Mouse (Mus musculus) hindbrain, embryonic 14.5 days (tissue): ENCODE measurements at regions not wholly inside any gene's neighbourhood (a gene's known extent, or its start where the extent isn't known, plus 50 kb on each side); places are given as distances from the start of the nearest gene placed in this dataset.

ENCODE experiments used
- ATAC-seq: fragments of 200-750 bp; cut with Nextera tagmentation; 2 replicates; pipeline ENCODE4 v1.8.0; 2017; ENCODE audit warnings: moderate number of reproducible peaks, mild to moderate bottlenecking, moderate TSS enrichment, moderate library complexity; ENCODE audit not compliant: low FRiP score
- DNase-seq: peaks from one replicate; pipeline ENCODE4 v3.0.0-alpha.2; 2015; ENCODE audit warnings: low spot score
- H3K27ac ChIP-seq: fragments of 300-500 bp; sonication (generic); 2 replicates; pipeline ENCODE4 v1.5.1; 2014; ENCODE audit warnings: mild to moderate bottlenecking, moderate library complexity
- H3K27me3 ChIP-seq: fragments of 300-500 bp; sonication (generic); 2 replicates; pipeline ENCODE4 v1.6.1; 2014; ENCODE audit warnings: mild to moderate bottlenecking, low read length, mixed read lengths; ENCODE audit not compliant: control insufficient read depth, insufficient read depth
- H3K36me3 ChIP-seq: fragments of 300-500 bp; sonication (generic); replicated peaks from 2 replicates; pipeline ENCODE4 v1.6.1; 2014; ENCODE audit not compliant: control insufficient read depth, insufficient read depth
- H3K4me1 ChIP-seq: fragments of 300-500 bp; sonication (generic); replicated peaks from 2 replicates; pipeline ENCODE4 v1.6.1; 2014; ENCODE audit warnings: antibody characterized with exemption, low read length, mixed read lengths; ENCODE audit not compliant: control insufficient read depth, insufficient read depth
- H3K4me2 ChIP-seq: fragments of 300-500 bp; sonication (generic); replicated peaks from 2 replicates; pipeline ENCODE4 v1.6.1; 2014; ENCODE audit warnings: mild to moderate bottlenecking, moderate library complexity
- H3K4me3 ChIP-seq: fragments of 300-500 bp; sonication (generic); replicated peaks from 2 replicates; pipeline ENCODE4 v1.5.1; 2014; ENCODE audit warnings: mild to moderate bottlenecking, low read length
- H3K9ac ChIP-seq: fragments of 300-500 bp; sonication (generic); 2 replicates; pipeline ENCODE4 v1.6.1; 2014
- H3K9me3 ChIP-seq: fragments of 300-500 bp; sonication (generic); 2 replicates; pipeline ENCODE4 v1.6.1; 2016; ENCODE audit warnings: low read length; ENCODE audit not compliant: control insufficient read depth
- WGBS: fragments of 180-500 bp; shearing (Covaris S2); extraction: QIAGEN DNeasy Blood & Tissue Kit; methylation state at CpG from one replicate; pipeline ENCODE4 v1.1.7; 2014; 5-methylcytosine and 5-hydroxymethylcytosine counted together

- no peak overlapping the region for H3K4me3 ChIP-seq
- no peaks in the 10 kb centered on the region for H3K9me3 ChIP-seq
- peak overlapping the region; percentile 21 for H3K4me2 ChIP-seq
- peaks cover 14% of the 10 kb centered on the region for H3K4me1 ChIP-seq
- 0 out of 2 replicates have a peak overlapping the region, but pooled peaks have one; percentile 9 for H3K9ac ChIP-seq
- WGBS: 25% methylated on average over 21 of the region's 21 CpGs
- peaks cover 7% of the 10 kb centered on the region for H3K27me3 ChIP-seq
- DNase-seq (peak; percentile 57), ATAC-seq (peak; percentile 83)
- H3K36me3 ChIP-seq: no peaks in the 10 kb centered on the region
- peak overlapping the region; percentile 43 for H3K27ac ChIP-seq
Observed at GRCm38 (mm10) chr16:29893871-29894828, 170.0 kb upstream of the Hes1 start.

- no peaks in the 10 kb centered on the region for H3K27me3 ChIP-seq
- no peak overlapping the region for H3K4me2 ChIP-seq
- H3K9ac ChIP-seq: no peak overlapping the region
- no peaks in the 10 kb centered on the region for H3K9me3 ChIP-seq
- no peak overlapping the region for H3K27ac ChIP-seq
- 83% methylated on average over 4 of the region's 4 CpGs for WGBS
- H3K4me3 ChIP-seq: no peak overlapping the region
- no peak for ATAC-seq
- H3K36me3 ChIP-seq: no peaks in the 10 kb centered on the region
- no peak for DNase-seq
- peaks cover 14% of the 10 kb centered on the region for H3K4me1 ChIP-seq
Observed at GRCm38 (mm10) chr16:29896393-29896792, 167.8 kb upstream of the Hes1 start.

DNA sequence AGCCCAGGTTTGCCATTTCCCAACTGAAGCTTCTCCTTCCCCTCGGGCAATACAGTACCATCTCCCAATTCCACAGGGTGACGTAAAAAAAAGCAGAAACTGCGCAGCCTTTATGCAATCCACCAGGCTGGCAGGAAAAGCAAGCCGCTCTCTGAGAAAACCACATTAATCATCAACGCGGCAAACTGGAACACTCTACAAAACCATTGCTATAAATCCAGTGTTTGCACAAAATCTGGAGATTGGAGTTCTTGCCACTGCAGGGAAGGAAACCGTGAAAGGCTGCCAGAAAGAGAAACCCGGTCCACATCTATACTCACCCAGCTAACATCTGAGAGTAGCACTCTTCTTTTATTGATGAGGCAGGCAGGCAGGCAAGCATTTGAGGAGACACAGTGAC is 160.7 kb upstream of the Hes1 start:
- ATAC-seq (no peak), DNase-seq (no peak)
- H3K27ac ChIP-seq: no peak overlapping the region
- H3K4me2 ChIP-seq: no peak overlapping the region
- H3K9ac ChIP-seq: no peak overlapping the region
- peaks cover 13% of the 10 kb centered on the region; the same call in 1 of the 2 replicates for H3K4me1 ChIP-seq
- no peaks in the 10 kb centered on the region for H3K36me3 ChIP-seq
- H3K4me3 ChIP-seq: no peak overlapping the region
- 54% methylated on average over 8 of the region's 8 CpGs for WGBS
- H3K27me3 ChIP-seq: peaks cover 5% of the 10 kb centered on the region; the same call in 1 of the 2 replicates
- no peaks in the 10 kb centered on the region for H3K9me3 ChIP-seq

DNA sequence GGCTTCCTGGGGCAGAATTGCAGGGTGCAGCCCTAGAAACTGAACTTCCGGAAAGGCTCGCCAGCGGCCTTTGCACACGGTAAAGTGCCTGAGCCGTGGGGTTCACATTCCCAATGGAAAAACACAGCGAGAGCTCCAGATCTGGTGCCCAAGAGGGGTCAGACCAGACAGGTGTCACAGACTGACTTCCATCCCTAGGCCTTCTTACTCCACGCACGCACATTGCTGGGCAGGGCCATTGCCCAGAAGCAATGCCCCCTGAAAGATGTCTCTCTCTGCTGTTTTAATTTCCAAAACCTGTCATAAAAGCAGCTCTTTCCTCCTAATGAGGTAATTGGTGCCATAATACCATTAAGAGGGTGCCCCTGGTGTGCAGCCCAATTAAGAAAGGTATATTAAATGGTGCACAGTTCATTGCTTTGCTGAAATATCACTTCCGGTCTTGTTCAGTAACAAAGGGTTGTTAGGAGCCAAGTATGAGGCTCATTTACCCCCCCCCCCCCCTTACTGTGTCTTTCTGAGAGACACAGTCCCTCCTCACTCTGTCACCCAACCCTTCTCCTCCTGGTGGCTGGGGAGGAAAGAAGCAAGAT is 159.9 kb upstream of the Hes1 start:
- Histone ChIP-seq H3K4me2 (no peak overlapping the region), H3K27ac (no peak overlapping the region), H3K4me3 (no peak overlapping the region), H3K4me1 (peaks cover 13% of the 10 kb centered on the region; the same call in 1 of the 2 replicates), H3K9ac (no peak overlapping the region), H3K27me3 (peaks cover 8% of the 10 kb centered on the region; the same call in 1 of the 2 replicates), H3K36me3 (no peaks in the 10 kb centered on the region), H3K9me3 (no peaks in the 10 kb centered on the region)
- WGBS: 64% methylated on average over 9 of the region's 9 CpGs
- no peak for DNase-seq
- peak; percentile 62; the same call in 1 of the 2 replicates for ATAC-seq

- H3K4me1 ChIP-seq: peaks cover 13% of the 10 kb centered on the region; the same call in 1 of the 2 replicates
- no peak overlapping the region for H3K9ac ChIP-seq
- peaks cover 14% of the 10 kb centered on the region; the same call in 1 of the 2 replicates for H3K27me3 ChIP-seq
- no peak for ATAC-seq
- no peak overlapping the region for H3K4me2 ChIP-seq
- H3K4me3 ChIP-seq: no peak overlapping the region
- H3K27ac ChIP-seq: no peak overlapping the region
- H3K36me3 ChIP-seq: no peaks in the 10 kb centered on the region
- no peak for DNase-seq
- WGBS: 39% methylated on average over 7 of the region's 7 CpGs
- H3K9me3 ChIP-seq: no peaks in the 10 kb centered on the region
Observed at GRCm38 (mm10) chr16:29907331-29907730, 156.9 kb upstream of the Hes1 start.

DNA sequence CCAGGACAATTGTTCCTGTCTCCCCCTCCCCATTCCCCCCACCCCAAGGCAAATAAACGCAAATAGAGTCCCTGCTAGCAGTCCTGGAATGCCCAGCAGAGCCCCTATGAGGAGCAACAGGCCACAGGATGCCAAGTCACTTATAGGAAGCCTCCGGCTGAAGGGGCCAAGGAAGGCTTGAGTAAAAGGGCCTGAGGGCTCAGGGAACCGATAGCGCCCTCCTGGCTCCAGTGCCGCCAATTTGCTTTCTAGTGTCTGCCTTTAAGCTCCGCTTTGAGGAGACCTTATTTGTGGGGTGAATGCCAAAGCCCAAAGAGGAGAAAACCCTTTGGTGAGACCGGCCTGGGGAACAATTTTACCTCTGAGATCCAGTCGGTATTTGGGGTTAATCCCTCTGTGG is 156.2 kb upstream of the Hes1 start:
- no peak overlapping the region for H3K9ac ChIP-seq
- no peak overlapping the region for H3K4me3 ChIP-seq
- ATAC-seq (no peak), DNase-seq (no peak)
- 31% methylated on average over 8 of the region's 8 CpGs for WGBS
- H3K27ac ChIP-seq: no peak overlapping the region
- no peaks in the 10 kb centered on the region for H3K9me3 ChIP-seq
- no peak overlapping the region for H3K4me2 ChIP-seq
- H3K36me3 ChIP-seq: no peaks in the 10 kb centered on the region
- H3K4me1 ChIP-seq: peaks cover 13% of the 10 kb centered on the region; the same call in 1 of the 2 replicates
- peaks cover 14% of the 10 kb centered on the region; the same call in 1 of the 2 replicates for H3K27me3 ChIP-seq

GRCm38 (mm10) chr16:29909923-29910465 is 154.2 kb upstream of the Hes1 start:
- DNase-seq: no peak
- Histone ChIP-seq H3K9me3 (no peaks in the 10 kb centered on the region), H3K36me3 (no peaks in the 10 kb centered on the region), H3K4me3 (no peak overlapping the region), H3K4me1 (peaks cover 5% of the 10 kb centered on the region; the same call in 1 of the 2 replicates), H3K9ac (no peak overlapping the region), H3K4me2 (no peak overlapping the region), H3K27me3 (peaks cover 14% of the 10 kb centered on the region; the same call in 1 of the 2 replicates), H3K27ac (no peak overlapping the region)
- 41% methylated on average over 5 of the region's 5 CpGs for WGBS
- ATAC-seq: no peak

DNA sequence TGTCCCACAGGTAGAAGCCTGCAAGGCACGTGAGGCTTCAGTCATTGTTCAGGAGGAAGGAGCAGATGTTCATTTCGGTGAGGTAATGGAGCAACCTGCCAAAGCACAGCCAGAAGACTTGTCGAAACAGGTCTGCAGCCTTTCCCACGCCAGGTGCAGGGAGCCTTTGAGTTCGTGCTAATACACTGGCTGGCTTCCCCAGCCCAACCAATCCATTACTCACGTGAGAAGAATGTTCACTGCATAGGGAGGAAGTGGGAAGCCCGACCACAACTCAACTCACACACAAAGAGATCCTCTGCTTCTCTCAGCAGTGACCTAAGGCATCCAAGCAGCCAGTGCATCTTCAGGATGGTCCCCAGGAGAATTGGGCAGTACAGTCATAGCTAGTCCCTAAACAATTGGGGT is 153.0 kb upstream of the Hes1 start:
- peaks cover 14% of the 10 kb centered on the region; the same call in 1 of the 2 replicates for H3K27me3 ChIP-seq
- WGBS: 83% methylated on average over 7 of the region's 7 CpGs

More for the DNA sequence above, 153.0 kb upstream of the Hes1 start:
- H3K4me3 ChIP-seq: no peak overlapping the region
- no peak for DNase-seq
- no peak overlapping the region for H3K27ac ChIP-seq
- no peak for ATAC-seq
- H3K36me3 ChIP-seq: no peaks in the 10 kb centered on the region
- no peak overlapping the region for H3K9ac ChIP-seq
- no peaks in the 10 kb centered on the region for H3K9me3 ChIP-seq
- H3K4me2 ChIP-seq: no peak overlapping the region
- peaks cover 7% of the 10 kb centered on the region; the same call in 1 of the 2 replicates for H3K4me1 ChIP-seq
